Mouse (Mus musculus): Measurements from ENCODE around the gene Gm10974.

DNA sequence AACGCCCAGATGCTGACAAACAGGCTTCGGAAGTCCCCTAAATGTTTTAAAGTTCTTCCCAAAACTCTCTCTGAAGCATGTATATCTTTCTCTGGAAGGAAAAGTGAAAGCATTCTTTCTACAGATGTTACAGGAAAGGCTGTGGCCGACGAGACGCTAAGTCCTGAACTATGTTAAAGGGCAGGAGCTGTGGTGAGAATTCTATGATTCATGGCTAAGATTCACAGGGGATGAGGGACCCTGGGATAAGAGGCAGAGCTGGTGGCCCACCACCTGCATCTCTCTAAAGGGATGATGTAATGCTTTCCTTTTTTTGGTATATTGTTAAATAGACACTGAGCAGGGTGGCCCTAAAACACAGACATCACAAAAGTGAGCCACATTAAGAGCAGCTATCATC is 22.4 kb upstream of the Gm10974 start:
- TF ChIP-seq CTCF (IDR thresholded peaks at IDR 0.05; ENCODE audit: insufficient read depth, low read depth, low read length) (no peak), POLR2A (IDR thresholded peaks at IDR 0.05; ENCODE audit: insufficient read depth, low read depth, low read length) (no peak)

Measured in olfactory bulb, adult 2 months (tissue).